Mouse (Mus musculus) cerebellum, adult 11 months (tissue): ENCODE measurements around the gene Pdcd1lg2.

Experiments
- DNase-seq: peaks from one replicate; pipeline ENCODE4 v3.0.0; 2022

The Pdcd1lg2 gene

GRCm38 (mm10) chr19:29501106-29501505, 90.4 kb downstream of the Pdcd1lg2 start:
- peak; percentile 6 for DNase-seq

DNA sequence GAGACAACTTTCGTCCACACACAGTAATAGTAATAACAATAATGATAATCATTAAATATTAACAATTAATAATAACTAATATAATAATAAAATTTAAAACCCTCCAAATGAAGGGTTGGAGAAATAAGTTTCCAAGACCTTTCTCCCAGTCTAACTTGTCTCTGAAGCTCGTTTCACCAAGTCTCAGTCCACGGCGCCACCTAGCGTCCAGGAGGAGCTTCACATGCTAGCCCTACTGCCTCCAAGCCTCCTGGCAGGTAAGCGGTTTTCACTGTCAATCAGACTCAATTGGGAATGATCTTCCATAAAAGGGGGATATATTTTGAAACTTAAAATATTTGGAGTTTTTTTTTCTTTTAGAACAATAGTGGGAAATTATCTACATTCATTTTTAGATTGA, 90.8 kb downstream of the Pdcd1lg2 start:
- DNase-seq, result peak; percentile 57

DNA sequence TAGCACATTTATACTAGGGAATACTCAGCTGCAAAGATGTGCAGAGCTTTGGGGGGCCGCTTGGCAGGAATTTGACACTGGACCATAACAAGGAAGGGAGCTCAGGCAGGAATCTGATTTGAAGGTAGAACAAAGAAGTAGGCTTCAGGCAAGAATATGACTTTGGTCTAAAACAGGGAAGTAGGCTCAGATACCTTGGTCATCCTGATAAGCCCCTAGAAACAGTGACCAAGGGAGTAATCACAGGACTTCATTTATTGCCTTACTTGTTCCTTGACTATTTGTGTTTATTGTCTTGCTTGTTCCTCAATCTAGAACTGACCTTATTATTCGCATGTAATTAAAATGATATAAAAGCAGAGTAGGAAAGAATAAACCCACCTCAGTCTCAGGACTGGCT, 93.4 kb downstream of the Pdcd1lg2 start:
- DNase-seq, result no peak

DNA sequence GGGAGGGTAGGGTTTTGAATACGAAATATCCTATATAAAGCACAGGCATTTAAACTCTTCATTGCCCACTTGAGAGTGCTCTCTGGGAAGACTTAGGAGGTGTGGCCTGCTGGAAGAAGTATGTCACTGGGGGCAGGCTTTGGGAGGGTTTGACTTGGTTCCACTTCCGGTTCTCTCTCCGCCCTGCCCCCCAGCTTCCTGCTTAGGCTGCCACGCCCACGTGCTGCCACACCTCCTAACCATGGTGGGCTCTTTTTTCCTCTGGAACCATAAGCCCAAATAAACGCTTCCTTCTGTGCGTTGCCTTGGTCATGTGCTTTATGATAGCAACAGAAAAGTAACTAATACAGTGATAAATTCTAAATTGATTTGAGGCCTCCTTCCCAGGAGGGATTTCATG, 94.9 kb downstream of the Pdcd1lg2 start:
- no peak for DNase-seq

GRCm38 (mm10) chr19:29508208-29508607, 97.5 kb downstream of the Pdcd1lg2 start:
- no peak for DNase-seq

DNA sequence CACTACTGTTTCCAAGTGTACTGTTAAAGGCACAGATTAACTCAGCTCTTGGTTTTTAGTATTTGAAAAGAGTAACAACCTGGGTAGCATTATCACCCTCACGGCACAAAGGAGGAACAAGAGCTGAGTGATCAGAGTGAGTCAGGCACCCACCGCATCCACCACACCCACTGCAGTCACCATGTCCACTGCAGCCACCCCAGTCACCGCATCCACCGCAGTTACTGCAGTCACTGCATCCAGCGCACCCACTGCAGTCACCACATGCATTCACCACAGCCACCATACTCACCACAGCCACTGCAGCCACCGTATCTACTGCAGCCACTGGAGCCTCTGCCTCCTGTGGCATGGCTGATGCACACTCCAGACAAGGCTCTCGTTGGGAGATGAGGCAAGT, 99.1 kb downstream of the Pdcd1lg2 start:
- DNase-seq, result no peak

GRCm38 (mm10) chr19:29511826-29512225, 101.1 kb downstream of the Pdcd1lg2 start:
- DNase-seq, result no peak

GRCm38 (mm10) chr19:29513111-29513766, 102.5 kb downstream of the Pdcd1lg2 start:
- DNase-seq, result no peak

DNA sequence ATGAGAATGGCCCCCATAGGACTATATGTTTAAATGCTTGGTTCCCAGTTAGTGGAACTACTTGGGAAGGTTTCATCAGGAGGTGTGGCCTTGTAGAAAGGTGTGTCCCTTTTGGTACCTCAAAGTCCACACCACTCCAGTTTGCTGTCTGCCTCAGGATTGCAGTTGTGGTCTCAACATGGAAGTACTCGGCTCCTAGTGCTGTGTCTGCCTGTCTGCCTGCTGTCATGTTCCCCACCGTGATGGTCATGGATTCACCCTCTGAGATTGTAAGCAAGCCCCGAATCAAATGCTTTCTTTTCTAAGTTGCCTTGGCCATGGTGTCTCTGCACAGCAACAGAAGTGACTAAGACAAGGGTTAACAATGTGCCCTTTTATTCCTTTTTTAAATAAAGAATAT, 103.4 kb downstream of the Pdcd1lg2 start:
- DNase-seq, result no peak

DNA sequence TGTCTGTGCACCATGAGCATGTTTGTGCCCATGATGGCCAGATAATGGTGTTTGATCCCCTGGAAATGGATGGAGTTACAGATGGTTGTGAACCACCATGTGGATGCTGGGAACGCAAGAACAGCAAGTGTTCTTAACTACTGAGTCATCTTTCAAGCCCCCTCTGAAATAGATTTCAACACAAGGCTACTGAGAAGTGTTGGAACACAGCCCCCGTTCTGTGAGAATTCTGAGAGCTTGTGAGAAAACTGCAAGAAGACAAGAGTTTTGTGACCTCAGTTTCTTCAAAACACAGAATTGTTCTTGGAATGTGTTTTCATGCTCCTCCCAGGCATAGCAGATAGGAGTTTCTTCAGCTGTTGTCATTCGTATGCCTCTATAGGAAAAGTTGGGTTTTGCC, 104.7 kb downstream of the Pdcd1lg2 start:
- no peak for DNase-seq

- DNase-seq, result no peak
These were observed 105.3 kb downstream of the Pdcd1lg2 start for GRCm38 (mm10) chr19:29515991-29516390.

GRCm38 (mm10) chr19:29518409-29518808, 107.7 kb downstream of the Pdcd1lg2 start:
- no peak for DNase-seq

- DNase-seq, result no peak
These were observed 108.2 kb downstream of the Pdcd1lg2 start for GRCm38 (mm10) chr19:29518922-29519321.
